Mouse (Mus musculus): ENCODE measurements at regions not wholly inside any gene's neighbourhood (a gene's known extent, or its start where the extent isn't known, plus 50 kb on each side); places are given as distances from the start of the nearest gene placed in this dataset.

- no peak for DNase-seq
These were observed 55.7 kb downstream of the Plk2 start for GRCm38 (mm10) chr13:110450526-110450925.

- no peak for DNase-seq
These were observed 57.2 kb downstream of the Plk2 start for GRCm38 (mm10) chr13:110452009-110452525.

GRCm38 (mm10) chr13:110455085-110455484 lies 60.2 kb downstream of the Plk2 start:
- DNase-seq = peak; percentile 38

GRCm38 (mm10) chr13:110455569-110456196 lies 60.8 kb downstream of the Plk2 start:
- no peak for DNase-seq

- peak; percentile 49 for DNase-seq
These were observed 63.9 kb downstream of the Plk2 start for GRCm38 (mm10) chr13:110458701-110459100.

- DNase-seq = no peak
These were observed 66.7 kb downstream of the Plk2 start for GRCm38 (mm10) chr13:110461581-110461980.

- no peak for DNase-seq
These were observed 76.7 kb downstream of the Plk2 start for GRCm38 (mm10) chr13:110471526-110471925.

GRCm38 (mm10) chr13:110477709-110478108 lies 82.9 kb downstream of the Plk2 start:
- DNase-seq = no peak

- DNase-seq = no peak
These were observed 89.6 kb downstream of the Plk2 start for GRCm38 (mm10) chr13:110484358-110484940.

GRCm38 (mm10) chr13:110485515-110485914 lies 90.7 kb downstream of the Plk2 start:
- no peak for DNase-seq

GRCm38 (mm10) chr13:110490166-110490565 lies 95.3 kb downstream of the Plk2 start:
- no peak for DNase-seq

- peak; percentile 69 for DNase-seq
These were observed 97.6 kb downstream of the Plk2 start for GRCm38 (mm10) chr13:110492296-110493001.

GRCm38 (mm10) chr13:110493002-110493552 lies 98.2 kb downstream of the Plk2 start:
- no peak for DNase-seq

- no peak for DNase-seq
These were observed 102.6 kb downstream of the Plk2 start for GRCm38 (mm10) chr13:110497461-110497860.

- DNase-seq = no peak
These were observed 113.0 kb downstream of the Plk2 start for GRCm38 (mm10) chr13:110507814-110508362.

GRCm38 (mm10) chr13:110517986-110518385 lies 123.1 kb downstream of the Plk2 start:
- no peak for DNase-seq

GRCm38 (mm10) chr13:110522974-110523373 lies 128.1 kb downstream of the Plk2 start:
- no peak for DNase-seq

GRCm38 (mm10) chr13:110527681-110528080 lies 132.8 kb downstream of the Plk2 start:
- DNase-seq = no peak

- DNase-seq = no peak
These were observed 134.8 kb downstream of the Plk2 start for GRCm38 (mm10) chr13:110529624-110530023.

GRCm38 (mm10) chr13:110534320-110534764 lies 139.5 kb downstream of the Plk2 start:
- no peak for DNase-seq

GRCm38 (mm10) chr13:110535785-110536184 lies 140.9 kb downstream of the Plk2 start:
- no peak for DNase-seq

- DNase-seq = no peak
These were observed 143.2 kb downstream of the Plk2 start for GRCm38 (mm10) chr13:110537960-110538463.
